Mouse (Mus musculus) retina, postnatal 1 day (tissue): ENCODE data around the gene Zfp652.
A peak's percentile ranks its signal among the peaks of the same experiment; 100 is the strongest.

Experiments
- DNase-seq: peaks from one replicate; pipeline ENCODE4 v3.0.0-alpha.2; 2012

The Zfp652 gene

GRCm38 (mm10) chr11:95810828-95811227 is 98.4 kb downstream of the Zfp652 start:
- no peak for DNase-seq

GRCm38 (mm10) chr11:95811741-95812140 is 99.3 kb downstream of the Zfp652 start:
- no peak for DNase-seq

DNA sequence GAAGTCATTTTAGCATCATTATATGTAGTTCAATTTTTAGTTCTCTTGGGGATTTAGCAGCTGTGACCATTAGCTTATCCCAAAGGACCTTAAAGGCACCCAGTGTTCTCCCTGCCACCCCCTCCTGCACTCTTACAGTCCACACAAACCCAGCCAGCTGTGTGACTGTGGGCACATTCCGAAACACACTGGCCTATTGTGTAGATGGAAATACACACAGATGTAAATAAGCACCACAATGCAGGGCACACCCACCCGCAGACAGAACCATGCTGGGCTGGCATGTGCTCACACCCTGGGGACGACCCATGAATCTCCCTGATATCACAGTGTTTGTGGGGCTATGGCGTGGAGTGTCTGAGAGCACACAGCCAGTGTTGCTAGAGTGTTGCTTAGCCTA is 99.8 kb downstream of the Zfp652 start:
- no peak for DNase-seq

GRCm38 (mm10) chr11:95814101-95814500 is 101.6 kb downstream of the Zfp652 start:
- DNase-seq = no peak

GRCm38 (mm10) chr11:95814857-95815256 is 102.4 kb downstream of the Zfp652 start:
- no peak for DNase-seq

GRCm38 (mm10) chr11:95815412-95815811 is 102.9 kb downstream of the Zfp652 start:
- DNase-seq = no peak

DNA sequence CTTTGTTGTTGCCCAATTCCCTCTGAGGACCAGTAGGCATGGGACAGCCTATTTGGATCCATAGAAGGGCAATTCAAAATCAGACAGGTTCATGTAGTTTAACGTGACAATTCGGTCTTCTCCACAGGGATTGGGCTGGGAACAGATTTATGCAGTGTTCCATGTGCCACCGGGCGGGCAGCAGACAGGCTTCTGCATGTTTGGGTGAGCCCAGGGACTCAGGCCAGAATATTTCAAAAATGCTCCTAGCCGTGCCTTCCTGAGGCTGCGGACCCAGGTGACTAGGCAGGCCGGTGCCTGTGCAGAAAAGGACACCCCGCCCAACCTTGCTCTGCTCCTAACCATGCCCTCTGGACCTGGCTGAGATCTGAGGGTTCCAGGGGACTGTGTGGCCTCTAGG is 106.7 kb downstream of the Zfp652 start:
- DNase-seq = no peak

DNA sequence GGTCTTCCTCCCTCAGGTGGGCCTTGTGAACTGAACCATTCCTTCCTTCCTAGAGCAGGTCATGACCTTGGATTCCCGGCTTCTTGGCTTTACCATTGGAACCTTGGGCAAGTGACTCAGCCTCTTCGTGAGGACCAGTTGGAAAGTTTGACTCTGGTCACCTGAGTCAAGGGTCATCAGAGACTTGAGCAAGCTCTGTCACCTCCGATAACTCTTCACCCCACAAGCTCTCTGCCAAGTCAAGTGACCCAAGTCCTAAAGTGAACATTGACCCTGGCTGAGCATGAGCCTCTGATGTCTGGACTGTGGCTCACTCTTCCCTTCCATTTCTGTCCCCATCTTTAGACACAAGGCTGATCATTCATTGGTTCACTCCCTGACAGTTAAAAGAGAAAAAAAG is 109.0 kb downstream of the Zfp652 start:
- no peak for DNase-seq

DNA sequence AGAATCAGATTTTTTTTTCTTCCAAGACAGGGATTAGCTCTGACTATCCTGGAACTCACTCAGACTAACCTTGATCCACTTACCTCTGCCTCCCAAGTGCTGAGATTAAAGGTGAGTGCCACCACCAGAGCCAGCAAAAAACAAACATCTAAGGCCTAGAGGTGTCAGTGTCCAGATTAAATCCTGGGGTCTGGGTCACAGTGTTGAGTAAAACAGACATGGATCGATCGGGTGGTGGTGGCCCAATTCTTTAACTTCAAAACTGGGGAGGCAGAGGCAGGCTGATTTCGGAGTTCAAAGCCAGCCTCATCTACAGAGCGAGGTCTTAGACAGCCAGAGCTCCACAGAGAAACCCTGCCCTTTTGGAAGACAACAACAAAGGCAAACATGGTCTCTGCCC is 110.0 kb downstream of the Zfp652 start:
- DNase-seq = no peak

- DNase-seq = peak; percentile 95
Observed at GRCm38 (mm10) chr11:95824071-95824876, 111.8 kb downstream of the Zfp652 start, which contains the start of gene Phospho1. TSS of gene Phospho1 (plus strand) at chr11:95824499.

- peak; percentile 12 for DNase-seq
Observed at GRCm38 (mm10) chr11:95824877-95825243, 112.4 kb downstream of the Zfp652 start.

- no peak for DNase-seq
Observed at GRCm38 (mm10) chr11:95825625-95826024, 113.2 kb downstream of the Zfp652 start.

DNA sequence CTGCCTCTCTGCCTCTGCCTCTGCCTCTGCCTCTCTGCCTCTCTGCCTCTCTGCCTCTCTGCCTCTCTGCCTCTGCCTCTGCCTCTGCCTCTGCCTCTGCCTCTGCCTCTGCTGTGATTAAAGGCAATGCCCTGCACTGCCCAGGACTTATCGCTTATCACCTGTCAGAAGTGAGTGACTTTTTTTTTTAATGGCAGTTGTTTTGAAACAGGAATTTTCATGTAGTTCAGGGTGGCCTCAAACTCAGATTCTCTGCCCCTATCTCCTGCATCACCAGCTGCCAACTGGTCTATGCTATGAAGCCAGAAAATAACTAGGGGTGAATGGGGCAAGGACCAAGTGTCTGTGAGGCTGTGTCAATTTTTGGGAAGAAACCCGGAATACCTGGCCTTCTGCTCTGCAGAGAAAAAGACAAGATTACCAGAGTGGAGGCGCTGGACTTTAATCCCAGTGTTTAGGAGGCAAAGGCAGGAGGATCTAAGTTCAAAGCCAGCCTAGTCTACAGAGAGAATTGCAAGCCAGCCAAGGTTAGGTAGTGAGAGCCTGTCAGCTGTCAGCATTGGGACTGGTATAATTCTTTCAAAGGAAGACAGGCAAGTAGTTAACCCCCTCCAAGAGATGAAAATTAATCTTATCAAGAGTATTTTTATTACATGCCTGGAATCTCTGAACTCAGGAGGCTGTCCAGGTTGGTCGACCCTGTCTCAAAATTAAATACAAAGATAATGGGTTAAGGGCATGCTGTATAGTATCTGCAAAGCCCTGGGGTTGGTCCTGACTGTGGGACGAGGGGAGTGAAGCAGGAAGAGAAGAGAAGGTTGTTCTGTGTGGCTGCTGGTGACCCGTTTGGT is 114.1 kb downstream of the Zfp652 start:
- DNase-seq = no peak

DNA sequence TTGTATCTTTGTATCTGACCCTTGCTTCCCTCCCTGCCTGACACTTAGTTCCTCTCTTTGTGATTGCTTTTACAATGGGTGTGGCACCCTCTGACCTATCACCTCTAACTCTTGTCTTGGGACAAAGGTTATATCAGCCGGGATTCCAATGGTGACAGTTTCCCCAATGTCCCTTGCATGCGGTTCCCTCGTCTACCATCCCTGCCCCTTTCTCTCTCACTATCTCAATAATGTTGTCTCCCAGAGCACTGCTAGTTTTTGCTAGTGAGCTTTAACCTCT is 114.6 kb downstream of the Zfp652 start:
- no peak for DNase-seq

DNA sequence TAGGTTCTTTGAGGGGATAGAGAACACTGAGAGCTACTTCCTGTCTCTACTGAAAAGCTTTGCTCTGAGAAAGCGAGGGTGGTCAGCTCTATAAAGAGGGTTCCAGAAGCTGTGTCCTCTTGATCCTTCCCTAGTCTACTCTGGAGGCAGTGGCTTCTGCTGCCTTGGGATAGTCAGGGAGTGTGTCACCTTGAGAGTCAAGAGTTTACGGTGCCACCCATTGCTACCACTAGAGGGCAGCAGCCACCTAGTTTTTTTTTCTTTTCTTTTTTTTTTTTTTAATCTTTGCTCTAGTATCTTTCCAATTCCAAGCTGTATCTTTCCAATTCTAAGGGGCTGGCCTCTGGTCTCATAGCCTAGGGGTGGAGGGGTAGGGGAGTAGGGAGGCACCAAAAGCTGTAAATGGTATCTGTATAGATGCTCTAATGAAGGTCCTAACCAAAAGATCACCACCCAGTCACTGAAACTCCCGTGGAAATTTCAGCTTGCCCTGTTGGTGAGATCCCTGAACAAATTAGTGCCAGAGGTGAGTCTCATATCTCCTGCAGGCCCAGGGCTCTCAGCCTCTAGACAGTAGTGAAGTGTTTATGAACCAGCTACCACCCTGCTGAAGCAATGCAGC is 115.1 kb downstream of the Zfp652 start:
- peak; percentile 79 for DNase-seq

DNA sequence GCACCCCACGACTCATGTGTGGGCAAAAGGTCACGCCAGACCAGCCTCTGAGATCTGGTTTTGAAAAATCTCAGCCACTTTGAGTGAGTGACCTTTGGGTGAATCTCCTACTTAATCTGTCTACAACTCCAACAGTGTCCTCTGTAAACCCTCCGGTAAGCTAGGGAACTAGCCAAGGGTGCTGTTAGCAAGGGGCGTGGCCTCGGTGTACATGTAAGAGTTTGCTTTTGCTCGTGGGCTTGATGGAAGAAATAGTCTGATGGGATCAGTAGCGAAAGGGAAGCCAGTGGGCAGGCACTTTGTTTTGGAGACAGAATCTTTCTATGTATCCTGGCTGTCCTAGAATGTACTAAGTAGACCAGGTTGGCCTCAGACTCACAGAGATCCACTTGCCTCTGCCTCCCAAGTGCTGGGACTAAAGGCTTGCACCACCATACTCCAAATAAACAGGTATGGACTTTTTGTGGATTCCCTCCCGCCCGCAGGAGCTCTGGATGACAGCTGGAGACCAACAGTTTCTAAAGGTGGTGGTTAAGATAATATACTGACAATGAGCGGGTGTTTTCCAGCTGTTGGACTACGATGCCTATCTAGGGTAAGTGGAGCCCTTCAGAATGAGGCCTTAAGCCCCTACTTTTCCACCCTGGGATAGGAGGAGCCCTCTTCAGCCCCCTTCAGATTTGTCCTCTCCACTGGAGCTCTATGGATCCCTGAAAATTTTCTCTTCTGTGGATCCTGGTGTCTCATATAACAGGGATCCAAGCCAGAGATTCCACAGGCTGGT is 115.9 kb downstream of the Zfp652 start:
- DNase-seq = no peak

- no peak for DNase-seq
Observed at GRCm38 (mm10) chr11:95829526-95830050, 117.1 kb downstream of the Zfp652 start.

DNA sequence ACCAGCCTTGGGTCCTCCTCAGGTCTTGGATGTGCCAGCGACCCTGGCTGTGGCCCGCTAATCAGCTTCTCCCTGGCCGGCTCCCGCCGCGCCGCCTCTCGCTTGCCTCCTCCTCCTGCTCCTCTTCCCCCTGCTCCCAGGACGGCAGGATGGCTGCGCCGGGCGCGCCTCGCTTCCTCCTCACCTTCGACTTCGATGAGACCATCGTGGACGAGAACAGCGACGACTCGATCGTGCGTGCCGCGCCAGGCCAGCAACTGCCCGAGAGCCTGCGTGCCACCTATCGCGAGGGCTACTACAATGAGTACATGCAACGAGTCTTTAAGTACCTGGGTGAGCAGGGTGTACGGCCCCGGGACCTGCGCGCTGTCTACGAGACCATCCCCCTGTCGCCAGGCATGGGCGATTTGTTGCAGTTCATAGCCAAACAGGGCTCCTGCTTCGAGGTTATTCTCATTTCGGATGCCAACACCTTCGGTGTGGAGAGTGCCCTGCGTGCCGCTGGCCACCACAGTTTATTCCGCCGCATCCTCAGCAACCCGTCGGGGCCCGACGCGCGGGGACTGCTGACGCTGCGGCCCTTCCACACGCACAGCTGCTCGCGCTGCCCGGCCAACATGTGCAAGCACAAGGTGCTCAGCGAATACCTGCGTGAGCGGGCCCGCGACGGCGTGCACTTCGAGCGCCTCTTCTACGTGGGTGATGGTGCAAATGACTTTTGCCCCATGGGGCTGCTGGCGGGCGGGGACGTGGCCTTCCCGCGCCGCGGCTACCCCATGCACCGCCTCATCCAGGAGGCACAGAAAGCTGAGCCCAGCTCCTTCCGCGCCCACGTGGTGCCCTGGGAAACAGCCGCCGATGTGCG is 118.2 kb downstream of the Zfp652 start:
- peak; percentile 44 for DNase-seq

DNA sequence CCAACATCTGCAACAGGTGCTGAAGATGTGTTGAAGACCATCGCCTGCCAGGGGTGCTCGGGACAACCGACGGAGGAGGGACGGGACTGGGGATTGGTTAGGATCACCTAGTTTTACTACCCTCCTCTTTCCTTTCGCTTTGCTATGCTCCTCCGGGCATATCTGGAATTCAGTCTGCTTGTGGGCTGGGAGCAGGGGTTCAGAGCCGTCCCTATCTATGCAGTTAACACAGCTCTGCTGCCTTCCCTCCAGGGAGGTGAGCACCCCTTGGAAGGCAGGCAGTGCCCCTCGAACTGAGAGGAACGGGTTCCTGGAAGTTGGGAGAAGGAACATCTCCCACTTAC is 118.8 kb downstream of the Zfp652 start:
- no peak for DNase-seq

DNA sequence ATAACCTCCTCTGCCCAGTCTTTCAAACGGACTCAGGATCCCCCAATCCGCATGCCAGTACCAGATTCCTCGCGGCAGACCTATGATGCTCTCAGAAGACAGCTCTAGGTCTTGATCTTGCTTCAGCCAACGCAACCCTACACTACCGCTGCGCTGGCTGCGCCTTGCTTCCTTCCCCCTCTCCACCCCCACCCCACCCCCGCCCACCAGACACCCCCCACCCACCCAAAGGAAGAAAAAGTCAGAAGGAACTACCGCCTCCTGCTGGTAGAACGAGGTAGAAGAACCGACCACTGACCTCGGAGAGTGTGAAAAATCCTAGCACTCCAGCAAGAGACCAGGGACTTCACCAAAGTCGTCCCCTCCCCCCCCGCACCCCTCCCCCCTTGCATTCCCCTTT is 119.2 kb downstream of the Zfp652 start:
- peak; percentile 73 for DNase-seq

DNA sequence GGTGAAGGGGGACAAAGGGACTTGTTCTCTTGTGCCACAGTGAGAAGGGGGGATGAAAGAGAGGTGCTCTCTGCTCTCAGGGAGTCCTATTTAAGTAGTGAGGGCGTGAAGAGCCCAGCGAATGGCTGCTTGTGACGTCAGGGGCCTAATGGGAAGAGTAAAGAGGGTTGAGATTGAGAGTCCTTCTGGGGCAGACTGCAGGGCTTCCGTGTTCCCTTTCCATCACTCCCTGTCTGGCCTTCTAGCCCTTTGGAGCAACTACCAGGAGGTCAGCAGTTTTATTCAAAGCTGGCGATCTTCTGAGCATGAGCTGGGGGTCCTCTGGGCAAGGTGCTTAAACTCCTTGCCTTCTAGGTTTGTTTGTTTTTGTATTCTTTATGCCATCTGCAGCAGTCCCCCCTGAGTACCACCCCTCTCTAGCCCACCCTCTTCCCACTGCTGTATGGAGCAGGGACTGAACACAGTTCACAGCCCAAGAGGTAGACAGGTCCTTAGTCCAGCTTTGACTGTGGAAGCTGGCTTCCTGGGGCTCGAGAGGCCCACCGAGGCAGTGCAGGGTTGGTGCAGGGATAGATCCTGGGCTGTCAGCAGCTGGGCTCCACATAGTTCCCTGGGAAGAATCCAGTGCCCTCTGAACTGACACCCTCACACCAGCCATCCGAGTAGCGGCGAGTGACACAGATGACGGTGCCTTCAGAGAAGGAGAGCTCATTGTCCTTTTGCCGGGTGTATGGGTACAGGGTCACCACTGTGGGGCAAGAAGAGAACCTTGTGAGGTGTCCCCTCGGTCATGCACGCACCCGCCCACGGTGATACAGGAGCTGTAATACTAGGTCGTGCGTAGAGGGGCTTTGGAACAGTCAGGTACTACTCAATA is 119.9 kb downstream of the Zfp652 start:
- peak; percentile 23 for DNase-seq
